Mouse (Mus musculus) lung, postnatal 0 days (tissue): ENCODE data around the gene Itpr2. TPM values are rescaled to one million over a fixed set of nuclear protein-coding genes. Genes with fewer than 3 reads are reported as not detected.
A peak's percentile ranks its signal among the peaks of the same experiment; 100 is the strongest.
"Not testable (repeated sequence)": the region's sequence is repeated elsewhere in the genome, so short reads cannot be mapped to it uniquely, and the experiment has no call there.

Source experiments
- ATAC-seq: fragments of 200-750 bp; cut with Nextera tagmentation; 2 replicates; pipeline ENCODE4 v1.8.0; 2017; ENCODE audit warnings: moderate library complexity
- DNase-seq: peaks from one replicate; pipeline ENCODE4 v3.0.0-alpha.2; 2016; ENCODE audit warnings: low spot score
- H3K27ac ChIP-seq: fragments of 300-500 bp; sonication (generic); 2 replicates; pipeline ENCODE4 v1.5.1; 2014; ENCODE audit warnings: antibody characterized with exemption, mild to moderate bottlenecking, low read length, mixed read lengths
- H3K27me3 ChIP-seq: fragments of 300-500 bp; sonication (generic); replicated peaks from 2 replicates; pipeline ENCODE4 v1.6.1; 2014; ENCODE audit warnings: low read length, mixed read lengths; ENCODE audit not compliant: insufficient read depth
- H3K36me3 ChIP-seq: fragments of 300-500 bp; sonication (generic); 2 replicates; pipeline ENCODE4 v1.6.1; 2014; ENCODE audit warnings: low read length, mixed read lengths; ENCODE audit not compliant: insufficient read depth
- H3K4me1 ChIP-seq: fragments of 300-500 bp; sonication (generic); 2 replicates; pipeline ENCODE4 v1.6.1; 2014; ENCODE audit warnings: antibody characterized with exemption, low read depth, low read length, mixed read lengths; ENCODE audit not compliant: insufficient read depth
- H3K4me2 ChIP-seq: fragments of 300-500 bp; sonication (generic); replicated peaks from 2 replicates; pipeline ENCODE4 v1.6.1; 2014; ENCODE audit warnings: low read depth, mild to moderate bottlenecking, low read length, moderate library complexity, mixed read lengths
- H3K4me3 ChIP-seq: fragments of 300-500 bp; sonication (generic); 2 replicates; pipeline ENCODE4 v1.5.1; 2014; ENCODE audit warnings: low read depth, low read length
- H3K9ac ChIP-seq: fragments of 300-500 bp; sonication (generic); replicated peaks from 2 replicates; pipeline ENCODE4 v1.6.1; 2014; ENCODE audit warnings: low read depth, mild to moderate bottlenecking
- H3K9me3 ChIP-seq: fragments of 300-500 bp; sonication (generic); 2 replicates; pipeline ENCODE4 v1.6.1; 2016; ENCODE audit warnings: low read length, mixed read lengths
- CTCF ChIP-seq: IDR thresholded peaks from 2 replicates; pipeline ENCODE4 v1.5.1; 2016; ENCODE audit warnings: antibody characterized with exemption, mild to moderate bottlenecking
- EP300 ChIP-seq: IDR thresholded peaks from 2 replicates; pipeline ENCODE4 v1.6.1; 2016; ENCODE audit warnings: antibody characterized with exemption, mild to moderate bottlenecking, control low read depth
- WGBS: fragments of 180-500 bp; shearing (Covaris S2); extraction: QIAGEN DNeasy Blood & Tissue Kit; methylation state at CpG from one replicate; pipeline ENCODE4 v1.1.7; 2014; 5-methylcytosine and 5-hydroxymethylcytosine counted together
- polyA plus RNA-seq: library from polyadenylated mRNA; unstranded; fragments of >200 nt; fragmentation: Nextera tagmentation; extraction: Ambion mirVana; gene quantifications from 2 replicates; pipeline ENCODE4 v1.2.1, GENCODE M21; 2015

Gene Itpr2
- polyA plus RNA-seq, 1 experiment from 2014 or later = 15.7 TPM

DNA sequence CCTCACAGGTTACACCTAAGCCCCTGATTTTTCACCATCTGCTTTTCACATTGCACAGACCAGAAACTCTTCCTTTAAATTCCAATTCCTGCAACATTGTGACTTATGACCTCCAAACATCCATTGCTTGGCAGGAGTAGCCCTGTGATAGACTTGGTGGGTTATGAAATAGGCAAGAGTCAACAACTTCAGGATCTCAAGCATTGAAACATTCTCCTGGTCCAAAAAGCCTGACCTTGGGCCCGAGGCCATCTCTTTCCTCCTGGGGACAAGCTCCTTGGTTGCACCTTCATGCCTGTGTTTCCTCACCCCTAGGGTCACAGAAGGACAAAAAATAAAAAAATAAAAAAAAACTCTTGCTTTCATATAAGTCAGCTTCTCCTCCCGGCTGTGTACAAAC, 32.1 kb downstream of the Itpr2 start:
- H3K9me3 ChIP-seq = no peaks in the 10 kb centered on the region
- TF ChIP-seq CTCF (no peak), EP300 (no peak)
- H3K4me3 ChIP-seq = no peak overlapping the region
- DNase-seq = peak; percentile 28
- no peaks in the 10 kb centered on the region for H3K36me3 ChIP-seq
- no peaks in the 10 kb centered on the region for H3K4me1 ChIP-seq
- WGBS = 71% methylated on average over 2 of the region's 2 CpGs
- no peak overlapping the region for H3K4me2 ChIP-seq
- ATAC-seq = 0 out of 2 replicates have a peak, but pooled peaks have one; percentile 9
- H3K9ac ChIP-seq = no peak overlapping the region
- H3K27me3 ChIP-seq = no peaks in the 10 kb centered on the region
- no peak overlapping the region for H3K27ac ChIP-seq

DNA sequence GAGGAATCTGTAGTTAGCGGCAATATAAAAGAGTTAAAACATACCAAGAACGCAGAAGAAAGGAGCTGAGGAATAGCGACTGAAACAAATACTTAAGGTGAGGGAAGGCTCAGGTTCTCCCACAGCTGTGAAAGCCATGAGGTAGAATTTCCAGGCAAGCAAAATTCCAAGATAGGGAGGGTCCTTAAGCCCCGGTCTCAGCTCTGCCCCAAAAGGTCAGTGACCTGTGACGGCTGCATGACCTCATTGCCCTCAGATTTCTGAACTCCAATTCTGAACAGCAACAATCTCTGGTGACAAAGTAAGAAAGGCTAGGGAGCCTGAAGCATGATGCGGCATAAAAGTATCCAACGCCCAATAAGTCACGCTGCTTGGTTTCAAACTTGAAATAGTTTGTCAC, 33.7 kb downstream of the Itpr2 start:
- ATAC-seq (no peak), DNase-seq (no peak)
- Histone ChIP-seq H3K27ac (no peak overlapping the region), H3K4me3 (no peak overlapping the region), H3K9me3 (no peaks in the 10 kb centered on the region), H3K9ac (no peak overlapping the region), H3K4me1 (no peaks in the 10 kb centered on the region), H3K4me2 (no peak overlapping the region), H3K27me3 (no peaks in the 10 kb centered on the region), H3K36me3 (no peaks in the 10 kb centered on the region)
- 69% methylated on average over 8 of the region's 8 CpGs for WGBS
- TF ChIP-seq EP300 (no peak), CTCF (no peak)

DNA sequence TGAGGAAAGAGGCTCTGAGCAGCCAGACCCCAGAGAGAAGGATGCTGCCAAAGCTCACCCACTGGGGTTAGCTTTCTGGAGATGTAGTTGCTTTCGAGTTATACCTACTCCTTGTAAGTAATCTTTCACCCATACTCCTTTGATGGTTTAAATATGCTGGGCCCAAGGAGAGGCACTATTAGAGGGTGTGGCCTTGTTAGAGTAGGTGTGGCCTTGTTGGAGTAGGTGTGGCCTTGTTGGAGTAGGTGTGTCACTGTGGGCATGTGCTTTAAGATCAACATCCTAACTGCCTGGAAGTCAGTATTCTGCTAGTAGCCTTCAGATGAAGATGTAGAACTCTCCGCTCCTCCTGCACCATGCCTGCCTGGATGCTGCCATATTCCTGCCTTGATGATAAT, 37.4 kb downstream of the Itpr2 start:
- not testable (repeated sequence) for H3K4me3 ChIP-seq, H3K27ac ChIP-seq, ATAC-seq, H3K4me2 ChIP-seq, H3K36me3 ChIP-seq, DNase-seq, H3K27me3 ChIP-seq, H3K9ac ChIP-seq, H3K4me1 ChIP-seq, H3K9me3 ChIP-seq
- WGBS = 75% methylated on average over 2 of the region's 2 CpGs

DNA sequence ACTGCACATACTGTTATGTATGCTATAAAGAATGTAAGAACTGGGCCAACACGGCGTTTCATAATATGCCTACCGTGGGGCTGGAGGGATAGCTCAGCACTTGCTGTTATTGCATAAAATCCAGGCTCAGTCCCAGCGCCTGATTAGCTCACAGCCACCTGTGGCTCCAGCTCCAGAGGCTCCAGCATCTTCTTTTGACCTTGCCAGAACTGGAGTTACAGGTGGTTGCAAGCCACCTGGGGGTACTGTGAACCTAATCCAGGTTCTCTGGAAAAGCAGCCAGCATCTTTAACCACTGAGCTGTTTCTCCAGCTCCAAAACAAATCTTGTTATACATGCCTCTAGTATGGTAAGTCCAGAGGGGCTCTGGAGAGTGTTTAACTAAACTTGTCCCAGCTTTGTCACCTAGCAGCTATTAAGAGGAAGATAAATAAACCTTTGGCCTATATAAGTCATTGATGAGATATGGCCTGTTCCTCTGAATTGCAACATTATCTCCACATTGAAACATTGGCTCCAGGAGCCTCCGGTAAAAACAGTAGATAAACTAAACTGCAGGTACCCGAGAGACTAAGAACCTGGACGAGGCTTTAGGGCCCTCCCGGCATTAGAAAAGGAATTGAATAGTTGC, 37.9 kb downstream of the Itpr2 start:
- no peak for ATAC-seq
- Histone ChIP-seq H3K36me3 (no peaks in the 10 kb centered on the region), H3K27me3 (no peaks in the 10 kb centered on the region), H3K4me2 (no peak overlapping the region), H3K4me3 (no peak overlapping the region), H3K9me3 (no peaks in the 10 kb centered on the region), H3K27ac (no peak overlapping the region), H3K9ac (no peak overlapping the region), H3K4me1 (no peaks in the 10 kb centered on the region)
- no peak for DNase-seq
- no peak for TF ChIP-seq CTCF
- 54% methylated on average over 8 of the region's 8 CpGs for WGBS

DNA sequence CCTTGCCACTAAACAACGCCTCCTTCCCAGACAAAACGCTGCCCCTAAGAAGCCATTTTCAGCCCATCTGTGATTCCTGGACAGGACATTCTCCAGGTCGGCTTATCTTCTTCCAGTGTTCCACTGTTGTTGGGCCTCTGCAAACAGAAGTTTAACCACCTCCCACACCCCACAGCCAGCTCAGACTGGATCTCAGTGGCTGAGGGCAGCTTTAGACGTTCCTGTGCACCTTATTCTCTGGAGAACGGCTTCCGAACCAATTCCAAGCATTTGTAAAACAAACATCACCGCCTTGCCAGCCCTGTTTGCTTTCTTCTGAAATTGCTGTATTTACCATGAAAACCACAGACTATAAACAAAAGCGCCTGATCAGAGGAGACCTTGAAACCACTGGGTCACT, 41.1 kb downstream of the Itpr2 start:
- Histone ChIP-seq H3K9me3 (no peaks in the 10 kb centered on the region), H3K4me2 (no peak overlapping the region), H3K4me1 (no peaks in the 10 kb centered on the region), H3K4me3 (no peak overlapping the region), H3K27me3 (no peaks in the 10 kb centered on the region), H3K27ac (no peak overlapping the region), H3K9ac (no peak overlapping the region), H3K36me3 (no peaks in the 10 kb centered on the region)
- TF ChIP-seq EP300 (no peak), CTCF (no peak)
- WGBS = 38% methylated on average over 8 of the region's 8 CpGs
- ATAC-seq (no peak), DNase-seq (no peak)

DNA sequence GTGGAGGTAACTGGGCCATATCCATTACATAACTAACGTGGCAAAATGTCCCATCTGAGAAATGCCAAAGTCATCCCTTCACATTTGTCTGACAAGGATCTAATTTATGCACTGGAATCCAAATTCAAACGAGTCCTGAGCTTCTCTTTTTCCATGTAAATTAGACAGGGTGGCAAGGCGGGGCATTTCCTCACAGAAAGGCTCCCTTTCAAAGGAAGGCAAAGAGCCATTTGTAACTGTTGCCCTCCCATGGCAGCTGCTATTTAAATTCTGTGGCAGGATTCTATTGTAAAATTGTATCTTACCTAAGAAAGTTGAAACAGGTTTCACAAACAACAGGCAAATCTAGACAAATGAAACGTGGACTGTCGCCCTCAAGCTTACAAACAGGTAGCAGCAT, 43.6 kb downstream of the Itpr2 start:
- Histone ChIP-seq H3K9ac (no peak overlapping the region), H3K9me3 (no peaks in the 10 kb centered on the region), H3K4me2 (no peak overlapping the region), H3K36me3 (no peaks in the 10 kb centered on the region), H3K4me1 (no peaks in the 10 kb centered on the region), H3K4me3 (no peak overlapping the region), H3K27ac (no peak overlapping the region), H3K27me3 (no peaks in the 10 kb centered on the region)
- DNase-seq (no peak), ATAC-seq (no peak)
- TF ChIP-seq CTCF = no peak
- TF ChIP-seq EP300 = no peak
- WGBS = 60% methylated on average over 5 of the region's 5 CpGs

DNA sequence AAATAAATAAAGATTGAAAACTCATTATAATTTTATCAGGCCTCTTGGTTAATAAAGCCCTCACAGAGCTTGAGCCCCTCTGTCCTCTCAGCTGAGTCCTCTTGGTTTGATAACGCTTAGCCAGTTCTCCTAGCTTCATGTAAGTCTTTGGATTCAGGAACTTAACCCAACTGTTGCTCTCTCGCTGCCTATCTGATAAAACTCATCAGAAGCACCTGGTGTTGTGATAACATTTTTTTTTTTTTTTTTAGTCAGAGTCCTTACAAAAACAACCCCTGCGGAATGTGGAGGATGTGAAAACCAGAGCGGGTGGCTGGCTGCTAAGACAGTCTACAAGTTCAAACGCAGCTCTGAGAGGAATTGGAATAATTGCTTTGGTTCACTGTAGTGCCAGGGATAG, 45.3 kb downstream of the Itpr2 start:
- H3K27ac ChIP-seq = no peak overlapping the region
- H3K9ac ChIP-seq = no peak overlapping the region
- ATAC-seq (no peak), DNase-seq (no peak)
- H3K36me3 ChIP-seq = no peaks in the 10 kb centered on the region
- 78% methylated on average over 5 of the region's 5 CpGs for WGBS
- no peak overlapping the region for H3K4me2 ChIP-seq
- no peaks in the 10 kb centered on the region for H3K27me3 ChIP-seq
- TF ChIP-seq CTCF (no peak), EP300 (no peak)
- H3K4me1 ChIP-seq = no peaks in the 10 kb centered on the region
- H3K9me3 ChIP-seq = no peaks in the 10 kb centered on the region
- H3K4me3 ChIP-seq = no peak overlapping the region
